Mouse (Mus musculus) intestine, postnatal 0 days (tissue): ENCODE measurements around the gene Ms4a5. TPM values are rescaled to one million over a fixed set of nuclear protein-coding genes. Genes with fewer than 3 reads are reported as not detected.
"Not testable (repeated sequence)": the region's sequence is repeated elsewhere in the genome, so short reads cannot be mapped to it uniquely, and the experiment has no call there.

ENCODE experiments used
- ATAC-seq: fragments of 200-750 bp; cut with Nextera tagmentation; 2 replicates; pipeline ENCODE4 v1.8.0; 2017; ENCODE audit warnings: mild to moderate bottlenecking, moderate TSS enrichment, moderate library complexity
- H3K27ac ChIP-seq: fragments of 300-500 bp; sonication (generic); 2 replicates; pipeline ENCODE4 v1.5.1; 2014; ENCODE audit warnings: mild to moderate bottlenecking, low read depth, low read length, moderate library complexity
- H3K27me3 ChIP-seq: fragments of 300-500 bp; sonication (generic); replicated peaks from 2 replicates; pipeline ENCODE4 v1.6.1; 2014; ENCODE audit warnings: low read length, mixed read lengths; ENCODE audit not compliant: control insufficient read depth, insufficient read depth
- H3K36me3 ChIP-seq: fragments of 300-500 bp; sonication (generic); 2 replicates; pipeline ENCODE4 v1.6.1; 2014; ENCODE audit warnings: mild to moderate bottlenecking, moderate library complexity; ENCODE audit not compliant: control insufficient read depth, insufficient read depth
- H3K4me1 ChIP-seq: fragments of 300-500 bp; sonication (generic); replicated peaks from 2 replicates; pipeline ENCODE4 v1.6.1; 2014; ENCODE audit warnings: antibody characterized with exemption, low read length, mixed read lengths; ENCODE audit not compliant: control insufficient read depth, insufficient read depth
- H3K4me2 ChIP-seq: fragments of 300-500 bp; sonication (generic); replicated peaks from 2 replicates; pipeline ENCODE4 v1.6.1; 2014; ENCODE audit warnings: low read depth, mild to moderate bottlenecking, moderate library complexity
- H3K4me3 ChIP-seq: fragments of 300-500 bp; sonication (generic); 2 replicates; pipeline ENCODE4 v1.5.1; 2014; ENCODE audit warnings: low read depth, low read length
- H3K9ac ChIP-seq: fragments of 300-500 bp; sonication (generic); 2 replicates; pipeline ENCODE4 v1.6.1; 2014; ENCODE audit warnings: mild to moderate bottlenecking, low read depth, low read length
- H3K9me3 ChIP-seq: fragments of 300-500 bp; sonication (generic); 2 replicates; pipeline ENCODE4 v1.6.1; 2016; ENCODE audit warnings: mixed run types; ENCODE audit not compliant: control insufficient read depth
- CTCF ChIP-seq: sonication (generic); IDR thresholded peaks from 2 replicates; pipeline ENCODE4 v1.5.1; 2016; ENCODE audit warnings: low read depth, mild to moderate bottlenecking, control low read depth, antibody characterized with exemption, moderate library complexity
- WGBS: fragments of 180-500 bp; shearing (Covaris S2); extraction: QIAGEN DNeasy Blood & Tissue Kit; methylation state at CpG from one replicate; pipeline ENCODE4 v1.1.7; 2014; 5-methylcytosine and 5-hydroxymethylcytosine counted together
- polyA plus RNA-seq: library from polyadenylated mRNA; unstranded; fragments of >200 nt; fragmentation: Nextera tagmentation; extraction: Ambion mirVana; gene quantifications from 2 replicates; pipeline ENCODE4 v1.2.1, GENCODE M21; 2015

The Ms4a5 gene
- polyA plus RNA-seq, 1 experiment from 2014 or later = 0.23 TPM

DNA sequence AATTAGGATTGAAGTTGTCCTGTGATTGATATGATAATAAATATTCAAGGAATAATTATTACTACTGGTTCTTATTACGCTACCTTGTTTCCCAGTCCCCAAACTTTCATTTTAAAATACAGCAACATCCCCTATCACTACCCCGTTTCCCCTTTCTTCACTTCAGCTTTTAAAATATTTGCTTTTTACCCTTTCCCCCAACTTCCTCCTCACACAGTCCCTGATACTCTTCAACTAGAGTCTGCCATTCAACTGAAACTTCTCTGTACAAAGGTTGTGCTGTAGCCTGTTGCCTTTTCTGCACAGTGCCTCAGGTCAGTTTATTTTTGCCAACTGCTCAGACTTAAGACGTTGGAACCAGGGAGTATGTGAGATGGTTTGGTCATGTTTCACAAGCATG is 20.1 kb downstream of the Ms4a5 start:
- Histone ChIP-seq H3K4me3 (no peak overlapping the region), H3K9ac (no peak overlapping the region), H3K4me2 (no peak overlapping the region), H3K4me1 (no peaks in the 10 kb centered on the region), H3K27me3 (no peaks in the 10 kb centered on the region), H3K9me3 (no peaks in the 10 kb centered on the region), H3K36me3 (no peaks in the 10 kb centered on the region), H3K27ac (no peak overlapping the region)
- ATAC-seq = no peak
- WGBS = 73% methylated on average over 3 of the region's 3 CpGs
- no peak for TF ChIP-seq CTCF

DNA sequence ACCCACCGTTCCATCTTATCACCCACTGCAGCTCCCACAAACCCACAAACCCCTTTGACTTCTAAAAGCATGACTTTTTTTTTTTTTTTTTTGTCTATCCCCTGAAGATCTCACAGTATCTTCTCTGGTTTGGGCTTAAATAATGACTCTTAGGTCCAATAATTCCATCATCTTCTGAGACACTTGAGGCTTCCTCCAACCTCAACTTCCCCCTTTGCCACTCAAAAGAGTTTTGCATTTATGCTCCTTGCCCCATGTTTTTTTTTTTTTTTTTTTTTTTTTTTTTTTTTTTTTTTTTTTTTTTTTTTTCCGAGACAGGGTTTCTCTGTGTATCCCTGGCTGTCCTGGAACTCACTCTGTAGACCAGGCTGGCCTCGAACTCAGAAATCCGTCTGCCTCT is 20.7 kb downstream of the Ms4a5 start:
- H3K9ac ChIP-seq, H3K9me3 ChIP-seq, H3K4me2 ChIP-seq, ATAC-seq, H3K4me1 ChIP-seq, H3K36me3 ChIP-seq, H3K27ac ChIP-seq, H3K27me3 ChIP-seq, H3K4me3 ChIP-seq: not testable (repeated sequence)
- 68% methylated on average over 4 of the region's 4 CpGs for WGBS

DNA sequence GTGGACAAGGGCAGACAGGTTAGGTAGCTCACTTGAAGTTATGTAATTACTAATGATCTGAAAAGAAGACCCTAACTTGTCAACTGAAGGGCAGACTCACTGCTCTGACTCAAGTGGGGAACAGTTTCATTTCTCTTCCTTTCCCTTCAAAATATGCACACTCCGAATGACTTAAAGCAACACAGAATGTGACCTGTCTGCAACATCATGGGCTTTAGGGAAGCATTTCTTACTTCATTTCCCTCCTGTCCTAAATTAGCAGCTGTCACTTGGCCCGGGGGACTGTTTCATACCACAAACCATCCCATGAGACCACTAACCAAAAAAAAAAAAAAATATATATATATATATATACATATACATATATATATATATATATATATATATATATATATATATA is 22.2 kb downstream of the Ms4a5 start:
- Histone ChIP-seq H3K36me3 (no peaks in the 10 kb centered on the region), H3K27ac (no peak overlapping the region), H3K27me3 (no peaks in the 10 kb centered on the region), H3K4me2 (no peak overlapping the region), H3K9me3 (no peaks in the 10 kb centered on the region), H3K4me3 (no peak overlapping the region), H3K9ac (no peak overlapping the region), H3K4me1 (no peaks in the 10 kb centered on the region)
- 85% methylated on average over 2 of the region's 2 CpGs for WGBS
- no peak for TF ChIP-seq CTCF
- ATAC-seq = no peak

GRCm38 (mm10) chr19:11244230-11244629 is 39.4 kb downstream of the Ms4a5 start:
- Histone ChIP-seq H3K4me3 (no peak overlapping the region), H3K27ac (no peak overlapping the region), H3K27me3 (no peaks in the 10 kb centered on the region), H3K4me2 (no peak overlapping the region), H3K36me3 (no peaks in the 10 kb centered on the region), H3K4me1 (no peaks in the 10 kb centered on the region), H3K9ac (no peak overlapping the region), H3K9me3 (no peaks in the 10 kb centered on the region)
- no peak for TF ChIP-seq CTCF
- ATAC-seq = no peak

DNA sequence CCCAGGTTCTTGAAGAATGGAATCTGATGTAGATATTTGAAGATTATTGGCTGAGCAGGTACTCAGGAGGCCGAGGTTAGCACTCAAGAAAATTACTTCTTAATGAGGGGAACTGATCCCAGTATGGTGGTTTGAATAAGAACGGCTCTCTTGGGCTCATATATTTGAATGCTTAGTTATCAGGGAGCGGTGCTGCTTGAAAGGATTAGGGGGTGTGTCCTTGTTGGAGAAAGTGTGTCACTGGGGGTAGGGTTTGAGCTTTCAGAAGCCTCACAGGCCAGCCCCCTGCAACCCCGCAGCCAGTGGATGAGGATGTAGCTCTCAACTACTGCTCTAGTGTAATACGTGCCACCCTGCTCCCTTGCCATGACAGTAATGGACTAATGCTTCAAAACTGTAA is 41.1 kb downstream of the Ms4a5 start:
- Histone ChIP-seq H3K4me1 (no peaks in the 10 kb centered on the region), H3K4me3 (no peak overlapping the region), H3K27me3 (no peaks in the 10 kb centered on the region), H3K27ac (no peak overlapping the region), H3K9me3 (no peaks in the 10 kb centered on the region), H3K9ac (no peak overlapping the region), H3K36me3 (no peaks in the 10 kb centered on the region), H3K4me2 (no peak overlapping the region)
- no peak for ATAC-seq
- TF ChIP-seq CTCF = no peak
- WGBS = 74% methylated on average over 5 of the region's 5 CpGs

DNA sequence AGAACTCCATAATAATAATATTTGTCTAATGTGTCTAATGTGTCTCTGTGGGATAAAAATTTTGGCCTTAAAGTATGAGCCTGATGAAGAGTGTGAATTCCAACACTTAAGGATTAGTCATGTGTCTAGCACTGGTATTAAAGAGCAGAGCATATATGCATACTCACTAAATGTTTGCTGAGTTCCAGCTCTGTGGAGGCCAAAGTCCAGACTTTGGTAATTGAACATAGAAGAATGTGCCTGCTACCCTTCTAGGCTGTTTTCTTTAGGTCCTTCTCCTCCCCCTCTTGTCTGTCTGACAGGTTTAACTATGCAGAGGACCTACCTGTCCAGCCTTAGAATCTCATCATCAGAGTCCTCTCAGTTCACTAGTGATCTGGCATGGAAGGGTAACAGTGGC is 47.9 kb downstream of the Ms4a5 start:
- Histone ChIP-seq H3K36me3 (no peaks in the 10 kb centered on the region), H3K27me3 (no peaks in the 10 kb centered on the region), H3K4me3 (no peak overlapping the region), H3K4me2 (no peak overlapping the region), H3K4me1 (no peaks in the 10 kb centered on the region), H3K9ac (no peak overlapping the region), H3K27ac (peak overlapping the region; percentile 87), H3K9me3 (no peaks in the 10 kb centered on the region)
- peak; percentile 66 for ATAC-seq
- TF ChIP-seq CTCF = no peak
